Mouse (Mus musculus): ENCODE measurements around the gene Hoxa11. TPM values are rescaled to one million over a fixed set of nuclear protein-coding genes. Genes with fewer than 3 reads are reported as not detected.

Hoxa11 gene
- polyA plus RNA-seq, 1 experiment, result not detected

DNA sequence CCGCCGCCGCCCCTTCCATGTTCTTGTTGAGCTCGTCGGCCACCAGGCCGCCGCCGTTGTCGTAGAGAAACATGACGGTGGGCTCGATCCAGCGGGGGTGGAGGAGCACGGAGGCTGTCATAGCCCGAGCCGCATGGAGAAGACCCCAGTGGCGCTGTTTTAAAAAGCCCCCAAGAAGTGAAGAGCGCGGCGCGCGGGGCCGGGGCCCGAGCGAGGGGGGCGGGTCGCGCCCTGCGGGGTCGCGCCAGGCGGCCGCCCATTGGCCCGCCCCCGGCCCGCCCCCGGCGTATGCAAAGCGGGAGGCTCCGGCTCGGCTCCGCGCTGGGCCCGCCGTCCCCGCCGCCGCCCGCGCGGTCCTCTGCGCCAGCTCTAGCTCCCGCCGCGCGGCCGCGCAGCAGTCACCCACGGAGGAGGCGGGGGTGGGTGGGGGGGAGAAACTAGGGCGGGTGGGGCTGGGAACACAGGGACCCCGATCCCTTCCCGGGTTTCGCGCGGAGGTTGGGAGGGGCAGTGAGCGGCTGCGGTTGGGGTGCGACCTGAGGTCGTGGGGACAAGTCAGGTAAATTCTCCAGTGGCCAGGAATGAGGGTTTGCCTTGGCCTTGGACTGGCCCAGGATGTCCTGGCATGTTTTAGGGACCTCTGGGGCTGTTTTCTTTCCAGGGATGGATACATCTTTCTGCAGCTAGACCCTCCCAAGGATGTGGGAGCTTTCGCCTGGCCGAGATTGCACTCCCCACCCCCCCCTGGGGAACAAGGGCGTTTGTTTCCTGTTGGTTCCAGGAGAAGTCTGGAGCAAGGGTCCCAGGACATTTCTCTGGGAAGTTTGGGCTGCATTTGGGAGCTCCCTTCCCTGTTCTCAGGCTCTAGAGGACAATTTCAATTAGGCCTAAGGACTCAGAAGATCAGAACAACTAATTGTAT is 15.3 kb upstream of the Hoxa11 start, which contains the start of gene Hoxa13:
Hoxa13 (minus strand) TSS at position 227 of the 922 bp plus-strand sequence.
- H3K36me3 ChIP-seq (ENCODE audit: control insufficient read depth, insufficient read depth, low read length), result no peaks in the 10 kb centered on the region
- H3K4me1 ChIP-seq (ENCODE audit: control insufficient read depth, insufficient read depth, insufficient read length, low read length), result 0 out of 2 replicates have a peak, but pooled peaks cover 4% of the 10 kb centered on the region
- 2% methylated on average over 47 of the region's 72 CpGs for WGBS
- H3K4me3 ChIP-seq (ENCODE audit: low read depth, low read length), result peak within 1 kb of the TSS; percentile 52
- TF ChIP-seq CTCF (IDR thresholded peaks at IDR 0.05; ENCODE audit: extremely low read depth, insufficient read length, insufficient replicate concordance, low read depth, low read length) (no peak), POLR2A (IDR thresholded peaks at IDR 0.05; ENCODE audit: low read depth, low read length) (no peak)
- H3K27me3 ChIP-seq (ENCODE audit: control insufficient read depth, insufficient read depth, low read length), result peaks cover 83% of the 10 kb centered on the region
- no peak within 1 kb of the TSS for H3K27ac ChIP-seq (ENCODE audit: insufficient read depth, low read depth, low read length)

DNA sequence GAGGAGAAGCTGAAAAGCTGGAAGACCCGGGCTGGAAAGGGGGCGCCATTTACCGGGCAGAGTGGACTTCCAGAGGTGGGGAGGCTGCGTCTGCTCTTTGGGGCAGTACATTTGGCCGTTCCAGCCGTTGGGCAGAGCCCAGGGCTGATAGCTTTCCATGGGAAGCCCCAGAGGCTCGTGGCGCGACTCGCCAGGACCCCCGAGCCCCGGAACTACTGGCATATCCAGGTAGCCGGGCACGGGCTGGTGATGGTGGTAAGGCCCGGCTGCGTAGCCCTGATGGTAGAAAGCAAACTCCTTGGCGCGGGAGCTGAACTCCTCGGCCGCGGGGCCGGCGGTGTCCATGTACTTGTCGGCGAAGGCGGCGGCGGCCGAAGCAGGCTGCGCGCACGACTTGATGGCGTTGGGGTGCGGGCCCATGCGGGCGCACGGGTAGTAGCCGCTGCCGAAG is 14.2 kb upstream of the Hoxa11 start:
- TF ChIP-seq CTCF (IDR thresholded peaks at IDR 0.05; ENCODE audit: extremely low read depth, insufficient read length, insufficient replicate concordance, low read depth, low read length) (no peak), POLR2A (IDR thresholded peaks at IDR 0.05; ENCODE audit: low read depth, low read length) (no peak)
- WGBS, result 1% methylated on average over 39 of the region's 39 CpGs
- 0 out of 2 replicates have a peak, but pooled peaks cover 4% of the 10 kb centered on the region for H3K4me1 ChIP-seq (ENCODE audit: control insufficient read depth, insufficient read depth, insufficient read length, low read length)
- H3K4me3 ChIP-seq (ENCODE audit: low read depth, low read length), result peak overlapping the region; percentile 40
- no peaks in the 10 kb centered on the region for H3K36me3 ChIP-seq (ENCODE audit: control insufficient read depth, insufficient read depth, low read length)
- H3K27me3 ChIP-seq (ENCODE audit: control insufficient read depth, insufficient read depth, low read length), result peaks cover 76% of the 10 kb centered on the region
- no peak overlapping the region for H3K27ac ChIP-seq (ENCODE audit: insufficient read depth, low read depth, low read length)

DNA sequence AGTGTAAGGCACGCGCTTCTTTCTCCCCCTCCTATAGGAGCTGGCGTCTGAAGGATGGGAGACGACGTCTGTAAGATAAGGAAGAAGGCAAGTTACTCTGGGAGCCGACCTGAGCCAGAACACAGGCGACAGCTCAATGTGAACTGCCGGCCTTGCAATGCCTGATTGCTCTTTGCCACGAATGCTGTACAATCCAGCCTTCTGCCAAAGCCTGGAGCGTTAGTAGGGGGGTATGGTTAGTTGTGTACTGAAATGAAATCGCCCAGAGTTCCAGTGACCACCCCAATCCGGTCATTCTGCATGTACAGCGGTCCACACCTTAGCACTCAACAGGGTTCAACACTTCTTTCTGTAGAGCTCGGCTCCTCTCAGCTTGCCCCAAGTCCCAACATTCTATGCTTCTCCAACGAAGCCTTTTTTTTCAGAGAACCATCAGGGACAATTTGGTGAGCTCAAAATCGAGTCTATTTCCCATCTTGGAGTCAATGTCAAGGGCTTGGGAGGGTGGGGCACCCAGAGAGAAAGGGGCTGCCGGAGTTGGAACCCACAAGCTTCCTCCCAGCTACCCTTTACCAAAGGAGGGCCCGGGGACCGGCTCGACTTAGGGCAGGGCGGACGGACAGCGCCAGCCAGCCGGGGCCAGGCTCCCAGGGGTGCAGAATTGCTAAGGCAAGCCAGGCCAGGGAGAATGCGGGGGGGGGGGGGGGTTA is 13.6 kb upstream of the Hoxa11 start:
- H3K27ac ChIP-seq (ENCODE audit: insufficient read depth, low read depth, low read length), result no peak overlapping the region
- 0 out of 2 replicates have a peak, but pooled peaks cover 4% of the 10 kb centered on the region for H3K4me1 ChIP-seq (ENCODE audit: control insufficient read depth, insufficient read depth, insufficient read length, low read length)
- H3K36me3 ChIP-seq (ENCODE audit: control insufficient read depth, insufficient read depth, low read length), result no peaks in the 10 kb centered on the region
- H3K4me3 ChIP-seq (ENCODE audit: low read depth, low read length), result no peak overlapping the region
- WGBS, result 3% methylated on average over 25 of the region's 25 CpGs
- TF ChIP-seq CTCF (IDR thresholded peaks at IDR 0.05; ENCODE audit: extremely low read depth, insufficient read length, insufficient replicate concordance, low read depth, low read length), result no peak
- no peak for TF ChIP-seq POLR2A (IDR thresholded peaks at IDR 0.05; ENCODE audit: low read depth, low read length)
- peaks cover 72% of the 10 kb centered on the region for H3K27me3 ChIP-seq (ENCODE audit: control insufficient read depth, insufficient read depth, low read length)

DNA sequence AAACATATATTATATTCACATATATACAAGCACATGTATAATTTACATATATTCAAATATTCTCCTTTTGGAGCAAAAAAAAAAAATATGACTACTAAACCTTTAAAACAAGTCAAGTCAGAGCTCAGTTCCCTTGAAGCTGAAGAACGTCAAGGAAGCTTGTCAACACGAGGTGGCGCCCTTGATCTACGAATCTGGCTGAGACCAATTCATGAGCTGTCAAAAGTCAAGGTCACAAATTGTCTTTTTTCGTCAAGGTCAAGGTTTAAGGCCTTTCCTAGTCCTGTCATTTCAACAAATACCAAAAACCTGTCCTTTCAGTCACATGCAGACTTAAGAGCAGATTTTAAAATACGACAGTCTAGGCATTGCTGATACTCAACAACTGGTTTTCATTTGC is 11.3 kb upstream of the Hoxa11 start:
- 2% methylated on average over 6 of the region's 6 CpGs for WGBS
- TF ChIP-seq POLR2A (IDR thresholded peaks at IDR 0.05; ENCODE audit: low read depth, low read length) (no peak), CTCF (IDR thresholded peaks at IDR 0.05; ENCODE audit: extremely low read depth, insufficient read length, insufficient replicate concordance, low read depth, low read length) (no peak)
- Histone ChIP-seq H3K36me3 (ENCODE audit: control insufficient read depth, insufficient read depth, low read length) (no peaks in the 10 kb centered on the region), H3K27me3 (ENCODE audit: control insufficient read depth, insufficient read depth, low read length) (peaks cover 73% of the 10 kb centered on the region), H3K4me1 (ENCODE audit: control insufficient read depth, insufficient read depth, insufficient read length, low read length) (0 out of 2 replicates have a peak, but pooled peaks cover 6% of the 10 kb centered on the region), H3K4me3 (ENCODE audit: low read depth, low read length) (no peak overlapping the region), H3K27ac (ENCODE audit: insufficient read depth, low read depth, low read length) (no peak overlapping the region)

DNA sequence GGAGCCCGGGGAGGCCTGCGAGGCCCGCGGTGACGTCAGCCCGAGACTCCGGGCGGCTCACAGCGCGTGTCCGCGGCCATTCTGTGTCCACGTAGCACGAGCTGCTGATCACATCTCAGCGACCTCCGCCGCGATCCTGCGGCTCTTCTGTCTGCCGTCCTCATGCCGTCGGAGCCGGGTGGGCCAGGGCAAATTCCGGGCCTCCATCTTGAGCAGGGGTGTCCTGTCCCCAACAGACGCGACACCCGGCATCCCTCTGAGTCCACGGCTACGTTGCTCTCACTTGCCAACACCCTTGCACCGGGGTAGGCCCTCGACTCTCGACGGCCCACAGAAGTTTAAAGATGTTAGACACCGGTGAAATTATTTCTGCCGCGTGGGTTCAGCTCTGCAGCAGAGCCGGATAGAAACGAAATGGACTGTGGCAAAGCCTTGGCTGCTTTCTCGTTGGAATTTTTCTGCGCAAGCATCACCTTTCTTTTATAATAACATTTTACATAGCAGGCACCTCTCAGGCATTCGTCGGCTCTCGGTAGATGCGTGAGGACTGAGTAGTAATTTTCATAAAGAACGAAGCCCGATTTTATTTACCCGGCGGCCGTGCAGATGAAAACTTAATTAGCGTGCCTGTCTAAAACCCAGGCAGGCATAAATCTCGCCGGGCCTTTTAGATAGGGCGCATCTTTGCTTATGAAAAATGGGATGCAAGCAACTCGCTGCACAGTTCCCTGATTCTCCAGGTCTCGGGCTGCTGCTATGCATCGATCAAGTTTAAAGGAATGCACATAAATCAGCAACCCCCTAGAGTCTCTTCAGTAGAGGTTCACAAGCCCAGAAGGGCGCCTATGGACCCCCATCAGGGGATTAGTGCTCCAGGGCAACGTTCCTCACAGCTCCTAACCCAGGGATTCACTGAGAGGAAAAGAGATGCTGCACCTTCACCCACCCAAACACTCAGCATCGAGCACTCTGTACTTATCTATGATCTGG is 8.2 kb upstream of the Hoxa11 start:
- H3K27me3 ChIP-seq (ENCODE audit: control insufficient read depth, insufficient read depth, low read length), result peaks cover 70% of the 10 kb centered on the region
- no peak overlapping the region for H3K27ac ChIP-seq (ENCODE audit: insufficient read depth, low read depth, low read length)
- H3K36me3 ChIP-seq (ENCODE audit: control insufficient read depth, insufficient read depth, low read length), result no peaks in the 10 kb centered on the region
- 4% methylated on average over 59 of the region's 59 CpGs for WGBS
- TF ChIP-seq CTCF (IDR thresholded peaks at IDR 0.05; ENCODE audit: extremely low read depth, insufficient read length, insufficient replicate concordance, low read depth, low read length) (no peak), POLR2A (IDR thresholded peaks at IDR 0.05; ENCODE audit: low read depth, low read length) (no peak)
- H3K4me1 ChIP-seq (ENCODE audit: control insufficient read depth, insufficient read depth, insufficient read length, low read length), result peaks cover 2% of the 10 kb centered on the region; the same call in 1 of the 2 replicates
- peak overlapping the region; percentile 28 for H3K4me3 ChIP-seq (ENCODE audit: low read depth, low read length)

DNA sequence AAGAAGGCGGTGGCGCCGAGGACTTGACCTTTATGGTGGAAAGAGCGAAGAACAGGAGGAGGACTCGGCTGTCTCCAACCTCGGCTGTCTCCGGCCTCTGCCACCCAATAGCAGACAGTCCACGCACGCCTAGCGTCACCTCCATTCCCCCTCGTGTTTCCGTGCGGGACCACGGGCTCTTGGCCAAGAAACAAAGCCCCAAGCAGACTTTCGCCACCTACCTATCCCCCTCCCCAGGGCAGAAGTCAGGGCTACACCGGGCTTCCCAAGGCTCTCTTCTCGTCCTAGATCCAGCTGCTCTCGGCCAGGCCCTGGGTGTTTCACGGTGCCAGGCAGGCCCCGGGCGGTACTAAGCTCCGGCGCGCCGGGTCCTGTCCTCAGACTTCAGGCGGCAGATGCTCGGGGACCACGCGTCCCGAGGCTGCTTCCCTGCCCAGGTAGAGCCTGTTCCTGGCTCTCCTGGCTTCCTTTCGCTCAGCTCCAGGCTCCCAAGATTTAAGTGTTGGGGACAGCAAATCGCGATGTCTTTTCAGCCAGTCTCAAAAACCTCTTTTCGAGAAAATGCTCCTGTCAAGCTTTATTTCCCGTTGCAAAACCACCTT is 7.3 kb upstream of the Hoxa11 start:
- no peak overlapping the region for H3K4me3 ChIP-seq (ENCODE audit: low read depth, low read length)
- H3K4me1 ChIP-seq (ENCODE audit: control insufficient read depth, insufficient read depth, insufficient read length, low read length), result peaks cover 2% of the 10 kb centered on the region; the same call in 1 of the 2 replicates
- WGBS, result 5% methylated on average over 35 of the region's 35 CpGs
- no peak overlapping the region for H3K27ac ChIP-seq (ENCODE audit: insufficient read depth, low read depth, low read length)
- TF ChIP-seq POLR2A (IDR thresholded peaks at IDR 0.05; ENCODE audit: low read depth, low read length), result no peak
- TF ChIP-seq CTCF (IDR thresholded peaks at IDR 0.05; ENCODE audit: extremely low read depth, insufficient read length, insufficient replicate concordance, low read depth, low read length), result no peak
- peaks cover 70% of the 10 kb centered on the region for H3K27me3 ChIP-seq (ENCODE audit: control insufficient read depth, insufficient read depth, low read length)
- no peaks in the 10 kb centered on the region for H3K36me3 ChIP-seq (ENCODE audit: control insufficient read depth, insufficient read depth, low read length)
